In the genomic region with DNA sequence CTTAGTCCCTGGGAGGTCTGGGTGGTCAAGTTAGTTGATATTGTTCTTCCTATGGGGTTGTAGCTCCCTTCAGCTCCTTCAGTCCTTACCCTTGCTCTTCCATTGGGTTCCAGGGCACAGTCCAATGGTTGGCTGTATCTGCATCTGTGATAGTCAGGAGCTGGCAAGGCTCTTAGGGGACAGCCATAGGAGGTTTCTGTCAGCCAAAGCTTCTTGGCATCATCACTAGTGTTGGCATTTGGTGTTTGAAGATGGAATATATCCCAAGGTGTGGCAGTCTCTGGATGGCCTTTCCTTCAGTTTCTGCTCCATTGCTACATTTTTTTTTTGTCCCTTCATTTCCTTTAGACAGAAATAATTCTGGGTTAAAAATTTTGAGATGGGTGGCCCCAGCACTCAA, we compare ENCODE assay signal across 12 mouse cellular contexts.
"Had no signal": no experiment of that assay in that cellular context is flagged by ENCODE, and none has a peak within 500 bp of the region (broad histone marks: within the 10 kb centered on the region; RNA-seq: fewer than 3 reads in every experiment).

No protein-coding gene starts in this region.

- DNase-seq: left cerebral cortex, postnatal 4 days; liver; liver, embryonic 13.5 days; liver, postnatal 0 days; lung, adult 18-20 months; lung, adult 2 months; lung, embryonic 14.5 days; lung, postnatal 10 days; lung, postnatal 14 days; lung, postnatal 36 days; lung, postnatal 4 days; midbrain, embryonic 14.5 days had no signal
